Mouse (Mus musculus) small intestine, adult 2 months (tissue): ENCODE data around the gene Pcgf1. TPM values are rescaled to one million over a fixed set of nuclear protein-coding genes. Genes with fewer than 3 reads are reported as not detected.
A peak's percentile ranks its signal among the peaks of the same experiment; 100 is the strongest.

Experiments used
- H3K27ac ChIP-seq: fragments of 200-500 bp; 2 replicates; pipeline ENCODE4 v1.5.1; 2012; ENCODE audit warnings: low read depth, low read length, control low read depth, inconsistent platforms; ENCODE audit not compliant: insufficient read depth
- H3K27me3 ChIP-seq: fragments of 200-500 bp; 2 replicates; pipeline ENCODE4 v1.6.1; 2012; ENCODE audit warnings: mild to moderate bottlenecking, moderate library complexity, low read length, inconsistent platforms; ENCODE audit not compliant: control insufficient read depth, insufficient read depth
- H3K36me3 ChIP-seq: fragments of 200-500 bp; 2 replicates; pipeline ENCODE4 v1.6.1; 2012; ENCODE audit warnings: mild to moderate bottlenecking, low read length, control low read depth, inconsistent platforms; ENCODE audit not compliant: control insufficient read depth, insufficient read depth
- H3K4me1 ChIP-seq: fragments of 200-500 bp; 2 replicates; pipeline ENCODE4 v1.6.1; 2012; ENCODE audit warnings: low read length, inconsistent platforms, mixed read lengths; ENCODE audit not compliant: control insufficient read depth, insufficient read depth, insufficient read length
- H3K4me3 ChIP-seq: fragments of 200-500 bp; 2 replicates; pipeline ENCODE4 v1.5.1; 2012; ENCODE audit warnings: low read depth, mild to moderate bottlenecking, control low read depth, inconsistent platforms, low read length, moderate library complexity
- CTCF ChIP-seq: fragments of 200-500 bp; IDR thresholded peaks from 2 replicates; pipeline ENCODE4 v1.5.1; 2012; ENCODE audit warnings: low read depth, mild to moderate bottlenecking, control low read depth, inconsistent platforms, low read length, moderate library complexity, mixed read lengths; ENCODE audit not compliant: insufficient replicate concordance, insufficient read length; ENCODE audit errors: extremely low read depth
- POLR2A ChIP-seq: fragments of 200-500 bp; IDR thresholded peaks from 2 replicates; pipeline ENCODE4 v1.6.1; 2012; ENCODE audit warnings: low read depth, mild to moderate bottlenecking, control low read depth, inconsistent platforms, low read length, moderate library complexity
- WGBS: fragments of 180-500 bp; shearing (Covaris S2); methylation state at CpG from one replicate; pipeline ENCODE4 v1.1.7; 2018; 5-methylcytosine and 5-hydroxymethylcytosine counted together
- polyA plus RNA-seq: library from polyadenylated mRNA; depleted of rRNA; stranded (reverse); fragments of >200 nt; gene quantifications from 2 replicates; pipeline ENCODE4 v1.2.3, GENCODE M21; 2012

Pcgf1 gene
- polyA plus RNA-seq, 1 experiment = 9.9 TPM

DNA sequence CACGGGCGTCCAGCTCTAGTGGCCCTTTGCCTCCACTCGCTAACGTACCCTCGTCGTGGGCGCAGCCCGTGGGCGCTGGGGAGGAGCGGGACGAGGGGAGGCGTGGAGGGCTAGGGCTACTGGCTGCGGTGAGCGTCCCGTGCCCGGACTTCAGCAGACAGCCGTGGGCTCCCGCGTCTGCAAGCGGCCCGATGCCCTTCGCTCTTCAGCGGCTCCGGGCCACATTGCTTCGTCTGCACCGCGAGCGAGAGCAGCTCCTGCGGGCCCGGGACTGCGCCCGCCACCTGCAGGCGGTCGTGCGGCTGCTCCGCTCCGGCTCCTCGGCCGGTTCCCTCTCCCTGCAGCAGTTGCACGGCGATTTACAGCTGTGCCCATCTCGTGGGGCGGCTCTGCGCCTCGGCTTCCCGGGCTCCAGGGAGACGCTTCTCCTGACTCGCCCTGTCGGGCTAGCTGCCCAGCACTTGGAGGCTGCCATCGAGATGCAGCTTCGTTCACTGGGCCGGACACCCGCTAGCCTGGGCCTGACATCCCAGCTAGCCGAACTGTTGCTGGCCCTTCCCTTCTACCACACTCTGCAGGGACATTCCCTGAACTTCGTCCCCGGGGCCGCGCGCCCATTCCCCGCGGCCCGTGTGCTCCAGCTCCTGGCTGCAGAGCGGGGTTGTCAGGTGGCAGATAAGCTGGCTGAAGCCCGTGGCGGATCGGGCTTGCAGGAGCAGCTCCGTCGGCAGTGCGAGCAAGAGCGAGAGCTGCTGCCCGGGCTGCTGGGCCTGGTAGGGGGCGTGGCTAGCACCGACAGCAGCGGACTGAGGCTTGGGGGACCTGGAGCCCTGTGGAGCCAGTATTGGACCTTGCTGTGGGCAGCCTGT, 24.3 kb downstream of the Pcgf1 start:
- Histone ChIP-seq H3K4me1 (peaks cover 13% of the 10 kb centered on the region), H3K27me3 (no peaks in the 10 kb centered on the region), H3K27ac (peak overlapping the region; percentile 77), H3K4me3 (peak overlapping the region; percentile 86), H3K36me3 (peaks cover 3% of the 10 kb centered on the region; the same call in 1 of the 2 replicates)
- peak; percentile 31; the same call in 1 of the 2 replicates for TF ChIP-seq POLR2A
- TF ChIP-seq CTCF = peak; percentile 31; the same call in 1 of the 2 replicates
- WGBS = under 1% methylated on average over 73 of the region's 74 CpGs

DNA sequence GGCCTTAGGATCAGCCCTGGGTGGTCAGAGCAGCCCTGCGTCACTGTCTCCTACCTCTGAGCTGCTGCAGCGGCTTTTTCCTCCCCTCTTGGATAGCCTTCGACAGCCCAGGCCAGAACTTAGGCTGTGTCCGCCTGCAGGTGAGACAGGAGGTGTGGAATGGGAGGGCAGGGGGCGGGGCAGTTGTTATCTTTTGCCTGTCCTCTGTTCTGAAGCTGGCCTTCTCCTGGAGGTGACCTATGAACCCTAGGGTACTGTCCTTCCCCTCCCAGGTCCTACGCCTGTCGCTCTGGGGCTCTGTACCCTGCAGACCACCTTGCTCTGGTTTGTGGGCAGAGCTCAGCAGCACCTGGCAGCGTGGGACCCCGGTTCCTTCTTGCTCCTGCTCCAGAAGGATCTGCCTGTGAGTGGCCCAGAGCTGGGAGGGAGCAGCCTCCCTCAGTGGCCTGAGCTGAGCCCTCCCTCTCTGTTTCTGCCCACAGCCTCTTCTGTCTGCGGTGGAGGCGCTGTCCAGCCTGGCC, 25.5 kb downstream of the Pcgf1 start:
- H3K4me3 ChIP-seq = peak overlapping the region; percentile 86

DNA sequence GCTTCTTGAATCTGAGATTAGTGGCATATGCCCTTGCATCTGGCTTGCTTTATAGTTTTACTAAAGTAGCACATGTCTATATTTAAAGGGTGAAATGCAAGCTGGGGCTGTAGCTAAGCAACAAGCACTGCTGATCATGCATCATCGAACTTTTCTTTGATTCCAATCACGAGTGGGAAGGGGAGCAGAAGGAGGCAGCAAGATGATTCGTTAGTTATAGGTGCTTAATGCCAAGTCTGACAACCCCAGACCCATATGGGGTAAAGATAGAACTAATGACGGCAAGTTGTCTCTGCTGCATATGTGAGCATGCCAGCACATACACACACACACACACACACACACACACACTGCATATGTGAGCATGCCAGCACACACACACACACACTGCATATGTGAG, 26.5 kb downstream of the Pcgf1 start:
- H3K27ac ChIP-seq = no peak overlapping the region
- peaks cover 5% of the 10 kb centered on the region; the same call in 1 of the 2 replicates for H3K36me3 ChIP-seq
- TF ChIP-seq CTCF = no peak
- no peak overlapping the region for H3K4me3 ChIP-seq
- H3K27me3 ChIP-seq = no peaks in the 10 kb centered on the region
- H3K4me1 ChIP-seq = peaks cover 19% of the 10 kb centered on the region
- 86% methylated on average over 4 of the region's 4 CpGs for WGBS

More for the DNA sequence above, 25.5 kb downstream of the Pcgf1 start:
- peak; percentile 8; the same call in 1 of the 2 replicates for TF ChIP-seq POLR2A
- peak; percentile 7; the same call in 1 of the 2 replicates for TF ChIP-seq CTCF
- WGBS = 44% methylated on average over 11 of the region's 11 CpGs
- H3K4me1 ChIP-seq = peaks cover 19% of the 10 kb centered on the region
- H3K36me3 ChIP-seq = peaks cover 5% of the 10 kb centered on the region; the same call in 1 of the 2 replicates
- no peaks in the 10 kb centered on the region for H3K27me3 ChIP-seq
- peak overlapping the region; percentile 77 for H3K27ac ChIP-seq

DNA sequence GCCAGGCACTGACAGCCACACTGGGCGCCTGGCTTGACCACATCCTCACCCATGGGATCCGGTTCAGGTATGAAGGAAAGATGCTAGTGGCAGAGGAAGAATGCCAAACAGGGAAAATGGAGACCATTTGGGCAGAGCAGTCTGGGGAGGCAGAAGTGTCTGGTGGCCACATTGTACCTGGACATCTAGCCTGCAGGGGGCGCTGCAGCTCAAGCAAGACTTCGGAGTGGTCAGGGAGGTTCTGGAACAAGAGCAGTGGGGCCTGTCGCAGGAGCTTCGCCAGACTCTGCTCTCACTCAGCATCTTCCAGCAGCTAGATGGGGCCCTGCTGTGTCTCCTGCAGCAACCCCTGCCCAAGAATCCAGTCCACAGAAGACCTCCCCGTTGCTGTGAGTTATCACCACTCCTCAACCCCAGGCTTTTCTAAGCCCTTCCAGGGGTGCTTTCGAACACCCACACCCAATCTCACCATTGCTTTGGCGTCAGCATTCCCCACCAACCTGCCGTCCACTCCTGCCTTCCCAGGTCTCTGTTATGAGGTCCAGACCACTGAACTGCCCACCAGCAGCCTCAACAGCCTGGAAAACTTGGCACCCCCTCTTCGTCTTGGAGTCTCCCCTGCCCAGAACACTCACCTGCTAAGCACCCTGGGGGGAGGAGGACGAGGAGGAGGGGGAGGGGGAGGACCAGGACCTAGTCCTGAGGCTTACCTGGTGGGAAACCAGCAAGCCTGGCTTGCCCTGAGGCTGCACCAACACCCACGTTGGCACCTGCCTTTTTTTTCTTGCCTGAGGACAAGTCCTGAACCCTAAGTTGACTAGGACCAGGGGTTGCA, 30.1 kb downstream of the Pcgf1 start:
- peaks cover 14% of the 10 kb centered on the region for H3K4me1 ChIP-seq
- no peaks in the 10 kb centered on the region for H3K27me3 ChIP-seq
- peak; percentile 75 for TF ChIP-seq CTCF
- TF ChIP-seq POLR2A = no peak; the same call in 1 of the 2 replicates
- H3K36me3 ChIP-seq = peaks cover 6% of the 10 kb centered on the region; the same call in 1 of the 2 replicates
- WGBS = 40% methylated on average over 13 of the region's 13 CpGs
- H3K27ac ChIP-seq = no peak overlapping the region
- no peak overlapping the region for H3K4me3 ChIP-seq

DNA sequence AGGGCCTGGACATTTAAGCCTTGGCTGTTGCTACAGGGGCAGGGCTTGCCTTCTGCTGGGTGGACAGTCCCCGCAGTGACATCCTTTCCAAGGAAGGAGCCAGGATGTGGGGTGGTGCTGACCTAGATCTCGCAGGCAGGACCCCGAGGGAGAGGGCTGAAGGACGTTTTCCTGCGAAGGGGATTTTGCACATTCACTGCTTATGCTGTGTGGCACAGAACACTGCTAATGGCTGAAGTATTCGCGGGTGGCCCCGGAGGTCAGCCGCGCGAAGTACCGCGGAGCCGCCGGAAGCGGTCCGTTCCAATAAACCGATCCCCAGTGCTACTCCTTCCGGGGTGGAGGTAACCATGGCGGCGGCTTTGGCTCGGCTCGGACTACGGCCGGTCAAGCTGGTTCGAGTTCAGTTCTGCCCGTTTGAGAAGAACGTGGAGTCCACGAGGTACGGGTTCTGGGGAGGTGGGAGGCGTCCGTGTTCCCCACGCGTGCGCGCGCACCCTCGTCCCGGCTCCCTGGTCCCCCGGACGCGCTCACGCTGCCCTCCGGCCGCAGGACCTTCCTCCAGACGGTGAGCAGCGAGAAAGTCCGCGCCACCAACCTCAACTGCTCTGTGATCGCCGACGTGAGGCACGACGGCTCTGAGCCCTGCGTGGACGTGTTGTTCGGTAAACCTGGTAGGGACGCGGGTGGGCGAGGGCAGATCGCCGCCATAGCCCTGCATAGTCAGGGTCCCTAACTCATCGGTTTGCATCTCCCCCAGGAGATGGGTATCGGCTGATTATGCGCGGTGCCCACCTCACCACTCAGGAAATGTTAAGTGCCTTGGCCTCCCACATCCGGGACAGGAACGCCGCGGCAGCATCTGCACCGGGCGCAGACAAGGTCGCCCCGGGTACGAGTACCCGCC, 31.3 kb downstream of the Pcgf1 start, which contains the start of gene Mrpl53:
Gene Mrpl53 (plus strand): TSS at position 279 of the 907 bp plus-strand sequence.
- H3K4me3 ChIP-seq = peak within 1 kb of the TSS; percentile 99
- no peaks in the 10 kb centered on the region for H3K27me3 ChIP-seq
- peak within 1 kb of the TSS; percentile 86 for H3K27ac ChIP-seq
- peaks cover 6% of the 10 kb centered on the region; the same call in 1 of the 2 replicates for H3K36me3 ChIP-seq
- H3K4me1 ChIP-seq = peaks cover 7% of the 10 kb centered on the region
- under 1% methylated on average over 76 of the region's 76 CpGs for WGBS
- peak; percentile 86 for TF ChIP-seq POLR2A
- no peak for TF ChIP-seq CTCF
